Mouse (Mus musculus): ENCODE results near the gene Trio. TPM values are rescaled to one million over a fixed set of nuclear protein-coding genes. Genes with fewer than 3 reads are reported as not detected.
A peak's percentile ranks its signal among the peaks of the same experiment; 100 is the strongest.

The Trio gene
- polyA plus RNA-seq, 1 experiment from 2014 or later, result 17.4 TPM

GRCm38 (mm10) chr15:27771581-27771980 is 254.1 kb downstream of the Trio start:
- Histone ChIP-seq H3K9me3 (replicated peaks; ENCODE audit: low read length) (no peaks in the 10 kb centered on the region), H3K36me3 (ENCODE audit: insufficient read depth, low read length) (peaks cover 48% of the 10 kb centered on the region), H3K4me1 (replicated peaks; ENCODE audit: insufficient read depth, low read length) (0 out of 2 replicates have a peak, but pooled peaks cover 4% of the 10 kb centered on the region), H3K4me2 (ENCODE audit: low read length) (no peak overlapping the region), H3K9ac (ENCODE audit: low read depth, low read length) (no peak overlapping the region), H3K27ac (peak overlapping the region; percentile 36; the same call in 1 of the 2 replicates), H3K27me3 (ENCODE audit: insufficient read depth, low read length) (no peaks in the 10 kb centered on the region), H3K4me3 (replicated peaks; ENCODE audit: low read depth, low read length) (no peak overlapping the region)
- 41% methylated on average over 7 of the region's 7 CpGs for WGBS
- TF ChIP-seq CTCF (IDR thresholded peaks at IDR 0.05; ENCODE audit: low read depth), result no peak
- ATAC-seq (replicated peaks; ENCODE audit: low FRiP score, low read depth) (no peak), DNase-seq (ENCODE audit: low spot score) (no peak)

GRCm38 (mm10) chr15:27770513-27771196 is 255.0 kb downstream of the Trio start:
- no peak for DNase-seq (ENCODE audit: low spot score)
- Histone ChIP-seq H3K9ac (ENCODE audit: low read depth, low read length) (no peak overlapping the region), H3K27me3 (ENCODE audit: insufficient read depth, low read length) (no peaks in the 10 kb centered on the region), H3K4me2 (ENCODE audit: low read length) (no peak overlapping the region), H3K4me1 (replicated peaks; ENCODE audit: insufficient read depth, low read length) (0 out of 2 replicates have a peak, but pooled peaks cover 4% of the 10 kb centered on the region), H3K36me3 (ENCODE audit: insufficient read depth, low read length) (peaks cover 54% of the 10 kb centered on the region), H3K4me3 (replicated peaks; ENCODE audit: low read depth, low read length) (no peak overlapping the region), H3K9me3 (replicated peaks; ENCODE audit: low read length) (no peaks in the 10 kb centered on the region), H3K27ac (no peak overlapping the region)
- TF ChIP-seq CTCF (IDR thresholded peaks at IDR 0.05; ENCODE audit: low read depth), result no peak
- WGBS, result 49% methylated on average over 12 of the region's 12 CpGs
- no peak for ATAC-seq (replicated peaks; ENCODE audit: low FRiP score, low read depth)

GRCm38 (mm10) chr15:27761416-27761815 is 264.2 kb downstream of the Trio start:
- ATAC-seq (replicated peaks; ENCODE audit: low FRiP score, low read depth), result no peak
- no peaks in the 10 kb centered on the region for H3K4me1 ChIP-seq (replicated peaks; ENCODE audit: insufficient read depth, low read length)
- H3K36me3 ChIP-seq (ENCODE audit: insufficient read depth, low read length), result peaks cover 30% of the 10 kb centered on the region
- no peak overlapping the region for H3K4me2 ChIP-seq (ENCODE audit: low read length)
- H3K27me3 ChIP-seq (ENCODE audit: insufficient read depth, low read length), result no peaks in the 10 kb centered on the region
- 87% methylated on average over 3 of the region's 3 CpGs for WGBS
- no peak for TF ChIP-seq CTCF (IDR thresholded peaks at IDR 0.05; ENCODE audit: low read depth)
- no peaks in the 10 kb centered on the region for H3K9me3 ChIP-seq (replicated peaks; ENCODE audit: low read length)
- H3K4me3 ChIP-seq (replicated peaks; ENCODE audit: low read depth, low read length), result no peak overlapping the region
- H3K27ac ChIP-seq, result no peak overlapping the region
- no peak for DNase-seq (ENCODE audit: low spot score)
- H3K9ac ChIP-seq (ENCODE audit: low read depth, low read length), result no peak overlapping the region

GRCm38 (mm10) chr15:27760655-27761054 is 265.0 kb downstream of the Trio start:
- no peak overlapping the region for H3K9ac ChIP-seq (ENCODE audit: low read depth, low read length)
- TF ChIP-seq CTCF (IDR thresholded peaks at IDR 0.05; ENCODE audit: low read depth), result no peak
- no peak overlapping the region for H3K27ac ChIP-seq
- WGBS, result 56% methylated on average over 1 of the region's 1 CpGs
- H3K4me2 ChIP-seq (ENCODE audit: low read length), result no peak overlapping the region
- no peaks in the 10 kb centered on the region for H3K9me3 ChIP-seq (replicated peaks; ENCODE audit: low read length)
- H3K36me3 ChIP-seq (ENCODE audit: insufficient read depth, low read length), result peaks cover 33% of the 10 kb centered on the region
- DNase-seq (ENCODE audit: low spot score) (no peak), ATAC-seq (replicated peaks; ENCODE audit: low FRiP score, low read depth) (no peak)
- no peaks in the 10 kb centered on the region for H3K4me1 ChIP-seq (replicated peaks; ENCODE audit: insufficient read depth, low read length)
- H3K4me3 ChIP-seq (replicated peaks; ENCODE audit: low read depth, low read length), result no peak overlapping the region
- H3K27me3 ChIP-seq (ENCODE audit: insufficient read depth, low read length), result no peaks in the 10 kb centered on the region

- no peaks in the 10 kb centered on the region for H3K4me1 ChIP-seq (replicated peaks; ENCODE audit: insufficient read depth, low read length)
- peaks cover 37% of the 10 kb centered on the region for H3K36me3 ChIP-seq (ENCODE audit: insufficient read depth, low read length)
- DNase-seq (ENCODE audit: low spot score) (no peak), ATAC-seq (replicated peaks; ENCODE audit: low FRiP score, low read depth) (no peak)
- TF ChIP-seq CTCF (IDR thresholded peaks at IDR 0.05; ENCODE audit: low read depth), result no peak
- H3K27me3 ChIP-seq (ENCODE audit: insufficient read depth, low read length), result no peaks in the 10 kb centered on the region
- 87% methylated on average over 5 of the region's 5 CpGs for WGBS
- H3K9me3 ChIP-seq (replicated peaks; ENCODE audit: low read length), result no peaks in the 10 kb centered on the region
- no peak overlapping the region for H3K4me3 ChIP-seq (replicated peaks; ENCODE audit: low read depth, low read length)
- no peak overlapping the region for H3K27ac ChIP-seq
- H3K4me2 ChIP-seq (ENCODE audit: low read length), result no peak overlapping the region
- H3K9ac ChIP-seq (ENCODE audit: low read depth, low read length), result no peak overlapping the region
These were observed 265.8 kb downstream of the Trio start for GRCm38 (mm10) chr15:27759890-27760289.

GRCm38 (mm10) chr15:27758680-27759079 is 267.0 kb downstream of the Trio start:
- H3K9ac ChIP-seq (ENCODE audit: low read depth, low read length), result no peak overlapping the region
- no peak overlapping the region for H3K4me3 ChIP-seq (replicated peaks; ENCODE audit: low read depth, low read length)
- H3K27me3 ChIP-seq (ENCODE audit: insufficient read depth, low read length), result no peaks in the 10 kb centered on the region
- WGBS, result 43% methylated on average over 6 of the region's 6 CpGs
- no peak for TF ChIP-seq CTCF (IDR thresholded peaks at IDR 0.05; ENCODE audit: low read depth)
- no peaks in the 10 kb centered on the region for H3K4me1 ChIP-seq (replicated peaks; ENCODE audit: insufficient read depth, low read length)
- H3K9me3 ChIP-seq (replicated peaks; ENCODE audit: low read length), result no peaks in the 10 kb centered on the region
- peaks cover 31% of the 10 kb centered on the region for H3K36me3 ChIP-seq (ENCODE audit: insufficient read depth, low read length)
- 0 out of 2 replicates have a peak overlapping the region, but pooled peaks have one; percentile 2 for H3K27ac ChIP-seq
- ATAC-seq (replicated peaks; ENCODE audit: low FRiP score, low read depth) (no peak), DNase-seq (ENCODE audit: low spot score) (no peak)
- no peak overlapping the region for H3K4me2 ChIP-seq (ENCODE audit: low read length)
